Mouse (Mus musculus): Measurements from ENCODE around the gene Atg10. TPM values are rescaled to one million over a fixed set of nuclear protein-coding genes. Genes with fewer than 3 reads are reported as not detected.

Gene Atg10
- total RNA-seq, 1 experiment = 2.6 TPM

DNA sequence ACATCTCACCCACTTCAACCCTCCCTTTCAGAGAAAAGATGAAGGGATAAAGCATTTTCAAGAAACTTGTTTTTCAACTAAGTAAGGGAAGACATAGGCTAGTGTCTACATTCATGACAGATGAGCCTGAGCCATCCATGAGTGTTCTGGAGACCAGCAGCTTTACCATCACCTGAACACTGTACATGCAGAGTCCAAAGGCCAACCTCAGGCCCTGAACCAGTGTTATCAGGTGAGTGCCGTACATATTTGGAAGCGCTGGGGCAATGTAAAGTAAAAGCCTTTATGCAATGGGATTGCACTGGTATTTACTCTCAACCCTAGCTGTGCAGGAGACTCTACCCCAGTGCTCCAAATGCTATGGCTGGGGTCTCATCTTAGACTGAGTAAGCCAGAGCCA is 66.8 kb downstream of the Atg10 start:
- no peak overlapping the region for H3K27ac ChIP-seq (ENCODE audit: insufficient read depth, low read depth, low read length, poor library complexity, severe bottlenecking)
- no peak for DNase-seq (ENCODE audit: low read depth, low spot score)
- no peak overlapping the region for H3K4me3 ChIP-seq (ENCODE audit: insufficient read depth in 1 of 2, low read depth in 1 of 2, low read length in 2 of 2, poor library complexity in 1 of 2, severe bottlenecking in 1 of 2)
- no peaks in the 10 kb centered on the region for H3K4me1 ChIP-seq (ENCODE audit: control insufficient read depth in 2 of 2, insufficient read depth in 2 of 2, low read length in 2 of 2, poor library complexity in 1 of 2)
- no peak overlapping the region for H3K9ac ChIP-seq (ENCODE audit: insufficient read depth, low read depth, low read length, poor library complexity, severe bottlenecking)
- no peaks in the 10 kb centered on the region for H3K36me3 ChIP-seq (ENCODE audit: control insufficient read depth, insufficient read depth, low read length, poor library complexity, severe bottlenecking)
- TF ChIP-seq ZC3H11A (IDR thresholded peaks at IDR 0.05; ENCODE audit: borderline replicate concordance, low read depth, low read length) (no peak), HCFC1 (IDR thresholded peaks at IDR 0.05; ENCODE audit: borderline replicate concordance, insufficient read depth, low read length) (no peak), CHD2 (IDR thresholded peaks at IDR 0.05; ENCODE audit: low read depth, low read length) (no peak), ZNF384 (IDR thresholded peaks at IDR 0.05; ENCODE audit: low read depth, low read length) (no peak), MAFK (IDR thresholded peaks at IDR 0.05; ENCODE audit: insufficient read depth, low read depth, low read length) (no peak)
- in situ Hi-C loops (cut with MboI; ENCODE audit: low sequenced_read_pairs in 2 of 2, unreplicated experiment in 2 of 2) = no loop called here
- H3K9me3 ChIP-seq (ENCODE audit: control insufficient read depth, insufficient read depth, low read depth, low read length) = no peaks in the 10 kb centered on the region

DNA sequence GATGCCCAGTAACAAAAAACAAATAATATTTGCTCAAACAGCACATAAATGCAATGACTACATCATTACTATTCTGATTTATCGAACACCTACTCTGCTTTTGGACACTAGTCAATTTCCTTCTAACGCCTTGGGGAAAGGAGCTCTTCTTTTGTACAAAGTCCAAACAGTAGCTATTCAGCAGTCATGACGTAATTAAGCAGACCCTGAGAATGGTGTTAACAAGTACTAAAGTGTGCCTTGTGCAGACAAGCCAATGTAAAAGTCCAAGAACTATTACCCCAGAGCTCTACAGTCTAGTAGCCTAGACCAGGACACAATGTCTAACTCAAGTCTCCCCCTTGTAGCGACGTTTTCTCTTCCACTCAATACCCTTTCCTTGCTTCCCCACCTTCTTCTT is 67.5 kb downstream of the Atg10 start:
- Histone ChIP-seq H3K4me3 (ENCODE audit: insufficient read depth in 1 of 2, low read depth in 1 of 2, low read length in 2 of 2, poor library complexity in 1 of 2, severe bottlenecking in 1 of 2) (no peak overlapping the region), H3K9ac (ENCODE audit: insufficient read depth, low read depth, low read length, poor library complexity, severe bottlenecking) (no peak overlapping the region), H3K36me3 (ENCODE audit: control insufficient read depth, insufficient read depth, low read length, poor library complexity, severe bottlenecking) (no peaks in the 10 kb centered on the region), H3K4me1 (ENCODE audit: control insufficient read depth in 2 of 2, insufficient read depth in 2 of 2, low read length in 2 of 2, poor library complexity in 1 of 2) (no peaks in the 10 kb centered on the region), H3K9me3 (ENCODE audit: control insufficient read depth, insufficient read depth, low read depth, low read length) (no peaks in the 10 kb centered on the region), H3K27ac (ENCODE audit: insufficient read depth, low read depth, low read length, poor library complexity, severe bottlenecking) (no peak overlapping the region)
- no peak for DNase-seq (ENCODE audit: low read depth, low spot score)
- in situ Hi-C loops (cut with MboI; ENCODE audit: low sequenced_read_pairs in 2 of 2, unreplicated experiment in 2 of 2) = no loop called here
- TF ChIP-seq MAFK (IDR thresholded peaks at IDR 0.05; ENCODE audit: insufficient read depth, low read depth, low read length) (no peak), CHD2 (IDR thresholded peaks at IDR 0.05; ENCODE audit: low read depth, low read length) (no peak), ZC3H11A (IDR thresholded peaks at IDR 0.05; ENCODE audit: borderline replicate concordance, low read depth, low read length) (no peak), HCFC1 (IDR thresholded peaks at IDR 0.05; ENCODE audit: borderline replicate concordance, insufficient read depth, low read length) (no peak), ZNF384 (IDR thresholded peaks at IDR 0.05; ENCODE audit: low read depth, low read length) (no peak)

DNA sequence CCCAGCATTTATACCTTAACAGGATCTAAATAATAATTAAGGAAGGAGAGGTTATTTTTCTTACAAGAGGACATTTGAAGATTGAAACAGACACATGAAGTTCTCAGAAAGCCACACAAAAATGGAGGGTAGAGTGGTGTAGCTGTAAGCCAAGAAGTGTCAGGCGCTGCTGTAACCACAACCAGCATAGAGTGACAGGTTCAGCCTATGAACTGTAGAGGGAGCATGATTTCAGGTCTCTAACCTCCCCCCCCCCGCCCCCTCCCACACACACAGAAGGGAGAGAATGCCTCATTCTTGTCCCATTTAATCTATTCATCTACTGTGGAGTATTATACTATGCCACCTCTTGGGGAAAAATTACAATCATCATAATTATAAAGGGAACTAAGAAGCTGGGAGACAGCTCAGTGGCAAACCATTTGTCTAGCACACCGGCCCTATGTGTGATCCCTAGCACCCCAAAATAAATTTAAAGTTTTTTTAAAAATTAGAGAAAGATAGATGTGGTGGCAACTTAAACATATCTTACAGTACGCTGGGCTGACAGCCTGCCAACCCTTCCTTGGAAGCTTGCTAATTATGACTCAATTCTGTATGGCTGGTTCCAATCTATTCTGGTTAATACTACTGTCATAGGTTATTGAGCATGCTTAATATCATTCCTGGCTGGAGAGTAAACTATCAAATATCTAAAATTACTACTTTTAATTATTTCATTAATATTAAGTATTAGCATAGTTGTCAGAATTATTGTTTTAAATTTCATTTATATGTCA is 68.2 kb downstream of the Atg10 start:
- in situ Hi-C loops (cut with MboI; ENCODE audit: low sequenced_read_pairs in 2 of 2, unreplicated experiment in 2 of 2) = no loop called here
- TF ChIP-seq ZC3H11A (IDR thresholded peaks at IDR 0.05; ENCODE audit: borderline replicate concordance, low read depth, low read length) (no peak), MAFK (IDR thresholded peaks at IDR 0.05; ENCODE audit: insufficient read depth, low read depth, low read length) (no peak), HCFC1 (IDR thresholded peaks at IDR 0.05; ENCODE audit: borderline replicate concordance, insufficient read depth, low read length) (no peak), CHD2 (IDR thresholded peaks at IDR 0.05; ENCODE audit: low read depth, low read length) (no peak), ZNF384 (IDR thresholded peaks at IDR 0.05; ENCODE audit: low read depth, low read length) (no peak)
- no peak overlapping the region for H3K9ac ChIP-seq (ENCODE audit: insufficient read depth, low read depth, low read length, poor library complexity, severe bottlenecking)
- no peaks in the 10 kb centered on the region for H3K9me3 ChIP-seq (ENCODE audit: control insufficient read depth, insufficient read depth, low read depth, low read length)
- H3K4me1 ChIP-seq (ENCODE audit: control insufficient read depth in 2 of 2, insufficient read depth in 2 of 2, low read length in 2 of 2, poor library complexity in 1 of 2) = no peaks in the 10 kb centered on the region
- DNase-seq (ENCODE audit: low read depth, low spot score) = no peak
- no peaks in the 10 kb centered on the region for H3K36me3 ChIP-seq (ENCODE audit: control insufficient read depth, insufficient read depth, low read length, poor library complexity, severe bottlenecking)
- no peak overlapping the region for H3K4me3 ChIP-seq (ENCODE audit: insufficient read depth in 1 of 2, low read depth in 1 of 2, low read length in 2 of 2, poor library complexity in 1 of 2, severe bottlenecking in 1 of 2)
- H3K27ac ChIP-seq (ENCODE audit: insufficient read depth, low read depth, low read length, poor library complexity, severe bottlenecking) = no peak overlapping the region

- Histone ChIP-seq H3K4me3 (ENCODE audit: insufficient read depth in 1 of 2, low read depth in 1 of 2, low read length in 2 of 2, poor library complexity in 1 of 2, severe bottlenecking in 1 of 2) (no peak overlapping the region), H3K4me1 (ENCODE audit: control insufficient read depth in 2 of 2, insufficient read depth in 2 of 2, low read length in 2 of 2, poor library complexity in 1 of 2) (no peaks in the 10 kb centered on the region), H3K36me3 (ENCODE audit: control insufficient read depth, insufficient read depth, low read length, poor library complexity, severe bottlenecking) (no peaks in the 10 kb centered on the region), H3K27ac (ENCODE audit: insufficient read depth, low read depth, low read length, poor library complexity, severe bottlenecking) (no peak overlapping the region), H3K9ac (ENCODE audit: insufficient read depth, low read depth, low read length, poor library complexity, severe bottlenecking) (no peak overlapping the region), H3K9me3 (ENCODE audit: control insufficient read depth, insufficient read depth, low read depth, low read length) (no peaks in the 10 kb centered on the region)
- in situ Hi-C loops (cut with MboI; ENCODE audit: low sequenced_read_pairs in 2 of 2, unreplicated experiment in 2 of 2) = no loop called here
- TF ChIP-seq ZC3H11A (IDR thresholded peaks at IDR 0.05; ENCODE audit: borderline replicate concordance, low read depth, low read length) = no peak
- no peak for TF ChIP-seq ZNF384 (IDR thresholded peaks at IDR 0.05; ENCODE audit: low read depth, low read length)
- TF ChIP-seq MAFK (IDR thresholded peaks at IDR 0.05; ENCODE audit: insufficient read depth, low read depth, low read length) = no peak
- no peak for TF ChIP-seq HCFC1 (IDR thresholded peaks at IDR 0.05; ENCODE audit: borderline replicate concordance, insufficient read depth, low read length)
- TF ChIP-seq CHD2 (IDR thresholded peaks at IDR 0.05; ENCODE audit: low read depth, low read length) = no peak
- no peak for DNase-seq (ENCODE audit: low read depth, low spot score)
Measured at GRCm38 (mm10) chr13:91154622-91155021, 69.1 kb downstream of the Atg10 start.

All from ES-E14 (cell line).